Comparison of ENCODE assay signal across 9 mouse cellular contexts in the genomic region with DNA sequence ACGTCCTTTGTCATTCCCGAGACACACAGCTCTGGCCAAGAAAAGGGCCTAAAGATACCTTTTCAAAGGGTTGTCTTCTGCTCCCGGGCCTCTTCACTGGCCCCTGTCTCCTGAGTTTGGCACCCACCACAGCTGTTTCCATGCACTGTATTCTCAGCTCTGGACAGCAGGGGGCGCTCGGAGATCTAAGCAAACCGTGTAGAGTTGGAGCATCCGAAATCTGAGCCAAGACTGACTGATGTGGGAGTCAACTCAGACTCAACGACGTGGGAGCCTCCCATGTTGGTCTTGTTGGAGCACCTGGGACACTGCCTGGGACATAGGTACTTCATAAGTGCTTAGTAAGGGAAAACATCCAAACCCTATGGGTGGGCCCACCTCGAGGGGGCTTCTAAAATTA. TPM values are rescaled to one million over a fixed set of nuclear protein-coding genes. Genes with fewer than 3 reads are reported as not detected.
DNase-seq lines count a peak whose midpoint lies in the region; ATAC-seq and TF ChIP-seq lines count a peak whose summit lies in the region.
"Had no signal": no experiment of that assay in that cellular context is flagged by ENCODE, and none has a peak within 500 bp of the region (broad histone marks: within the 10 kb centered on the region; RNA-seq: fewer than 3 reads in every experiment).

No protein-coding gene starts in this region.

- intact Hi-C loops in left cerebral cortex, adult 2 months (cut with DNase I), result no loop called here

- DNase-seq in cerebellum, postnatal 25 days, result peak; percentile 85 to 89
- peak; percentile 91 for DNase-seq in gastrocnemius, adult 18-20 months (ENCODE audit: low spot score)
- peak; percentile 91 for DNase-seq in induced T-regulatory cell, adult 2 months (ENCODE audit: low read depth)
- peak; percentile 82 to 86 for DNase-seq in left cerebral cortex, adult 2 months (ENCODE audit: extremely low spot score in 1 of 2, low spot score in 2 of 2)
- DNase-seq in right cerebral cortex, postnatal 14 days, result peak; percentile 89
- peak; percentile 82 for DNase-seq in urinary bladder, postnatal 14 days (ENCODE audit: low spot score)

- H3K27ac ChIP-seq in left cerebral cortex, adult 2 months, result no peak overlapping the region

- no peak overlapping the region for H3K4me3 ChIP-seq in left cerebral cortex, adult 2 months
- H3K4me3 ChIP-seq: myocyte had no signal

- peak; percentile 68 for ATAC-seq in activated CD4-positive, CD25-positive, alpha-beta regulatory T cell, adult 4 months
- peak; percentile 87 for ATAC-seq in megakaryocyte progenitor cell, adult 5-6 weeks (replicated peaks; ENCODE audit: poor library complexity)

- TF ChIP-seq CTCF in left cerebral cortex, adult 2 months (IDR thresholded peaks at IDR 0.05), result peak; percentile 95

RNA-seq across cellular contexts. Expression of gene Emc8, which starts 10.1 kb away (rescaled TPM):
- 10 to 100 TPM; 60.2 to 68.0 TPM for polyA plus RNA-seq in activated CD4-positive, CD25-positive, alpha-beta regulatory T cell, adult 4 months (2017; shearing (Covaris generic))
- total RNA-seq in gastrocnemius, adult 18-20 months (2021), result 10 to 100 TPM; 19.6 to 21.0 TPM
- 10 to 100 TPM; 68.1 to 81.2 TPM for total RNA-seq in left cerebral cortex, adult 2 months (2021)
- total RNA-seq in megakaryocyte progenitor cell, adult 5-6 weeks (2015), result 63.9 and 66.1 TPM in 2 replicates
- 56.3 and 61.1 TPM in 2 replicates for total RNA-seq in megakaryocyte progenitor cell, adult 5-6 weeks (2017)

RNA-seq across cellular contexts. Expression of gene Cox4i1, which starts 10.4 kb away (rescaled TPM):
- polyA plus RNA-seq in activated CD4-positive, CD25-positive, alpha-beta regulatory T cell, adult 4 months (2017; shearing (Covaris generic)), result 1,000 to 10,000 TPM; 1,217 to 1,292 TPM
- total RNA-seq in gastrocnemius, adult 18-20 months (2021), result 1,000 to 10,000 TPM; 1,486 to 1,625 TPM
- total RNA-seq in left cerebral cortex, adult 2 months (2021), result 1,000 to 10,000 TPM; 1,050 to 1,086 TPM
- total RNA-seq in megakaryocyte progenitor cell, adult 5-6 weeks (2015), result 731 and 787 TPM in 2 replicates
- total RNA-seq in megakaryocyte progenitor cell, adult 5-6 weeks (2017), result 392 and 475 TPM in 2 replicates

RNA-seq across cellular contexts. Expression of gene Gm27021, which starts 10.6 kb away (rescaled TPM):
- polyA plus RNA-seq in activated CD4-positive, CD25-positive, alpha-beta regulatory T cell, adult 4 months (2017; shearing (Covaris generic)), result not detected
- not detected for total RNA-seq in gastrocnemius, adult 18-20 months (2021)
- 1 to 10 TPM in 1 of 2 experiments, not detected in 1; 1.5 TPM for total RNA-seq in left cerebral cortex, adult 2 months (2021)
- not detected in 2 replicates for total RNA-seq in megakaryocyte progenitor cell, adult 5-6 weeks (2015)
- not detected in 2 replicates for total RNA-seq in megakaryocyte progenitor cell, adult 5-6 weeks (2017)

RNA-seq across cellular contexts. Expression of gene 1190005I06Rik, which starts 31.0 kb away (rescaled TPM):
- not detected for polyA plus RNA-seq in activated CD4-positive, CD25-positive, alpha-beta regulatory T cell, adult 4 months (2017; shearing (Covaris generic))
- 1 to 10 TPM in 1 of 2 experiments, under 1 TPM in 1; 0.37 to 1.0 TPM for total RNA-seq in gastrocnemius, adult 18-20 months (2021)
- total RNA-seq in left cerebral cortex, adult 2 months (2021), result 10 to 100 TPM; 11.3 to 11.5 TPM
- 0.78 and 1.1 TPM in 2 replicates for total RNA-seq in megakaryocyte progenitor cell, adult 5-6 weeks (2015)
- not detected in 2 replicates for total RNA-seq in megakaryocyte progenitor cell, adult 5-6 weeks (2017)

RNA-seq across cellular contexts. Expression of gene Irf8, which starts 57.7 kb away (rescaled TPM):
- polyA plus RNA-seq in activated CD4-positive, CD25-positive, alpha-beta regulatory T cell, adult 4 months (2017; shearing (Covaris generic)), result 10 to 100 TPM; 17.9 to 24.8 TPM
- total RNA-seq in gastrocnemius, adult 18-20 months (2021), result 1 to 10 TPM; 7.6 to 9.0 TPM
- total RNA-seq in left cerebral cortex, adult 2 months (2021), result 1 to 10 TPM; 3.7 to 5.5 TPM
- 80.9 and 119 TPM in 2 replicates for total RNA-seq in megakaryocyte progenitor cell, adult 5-6 weeks (2015)
- 154 and 205 TPM in 2 replicates for total RNA-seq in megakaryocyte progenitor cell, adult 5-6 weeks (2017)
- polyA plus RNA-seq: myocyte had no signal
